In genomic region chr13:72497036-72497435, GRCm38 (mm10) we compare ENCODE assay signal across 14 mouse cellular contexts.
"Had no signal": no experiment of that assay in that cellular context is flagged by ENCODE, and none has a peak within 500 bp of the region (broad histone marks: within the 10 kb centered on the region; RNA-seq: fewer than 3 reads in every experiment).

No protein-coding gene starts in this region.

- H3K4me3 ChIP-seq: layer of hippocampus, adult 2 months; limb, embryonic 12.5 days; liver, embryonic 13.5 days; lung, embryonic 15.5 days; midbrain, embryonic 12.5 days; stomach, embryonic 15.5 days had no signal

- DNase-seq: kidney, adult 18-20 months; kidney, postnatal 10 days; liver, embryonic 13.5 days; liver, postnatal 0 days; lung, postnatal 14 days; right cerebral cortex, postnatal 14 days; thymus, adult 2 months; thymus, postnatal 25 days had no signal

- H3K36me3 ChIP-seq: limb, embryonic 12.5 days; liver, embryonic 13.5 days; lung, embryonic 15.5 days; midbrain, embryonic 12.5 days; stomach, embryonic 15.5 days had no signal

- H3K4me1 ChIP-seq: limb, embryonic 12.5 days; liver, embryonic 13.5 days; lung, embryonic 15.5 days; stomach, embryonic 15.5 days had no signal

- H3K9me3 ChIP-seq: limb, embryonic 12.5 days; liver, embryonic 13.5 days; lung, embryonic 15.5 days; midbrain, embryonic 12.5 days; stomach, embryonic 15.5 days had no signal

- H3K4me2 ChIP-seq: limb, embryonic 12.5 days; liver, embryonic 13.5 days; lung, embryonic 15.5 days; stomach, embryonic 15.5 days had no signal

- H3K27ac ChIP-seq: layer of hippocampus, adult 2 months; limb, embryonic 12.5 days; liver, embryonic 13.5 days; lung, embryonic 15.5 days; macrophage; midbrain, embryonic 12.5 days; stomach, embryonic 15.5 days had no signal

- H3K9ac ChIP-seq: limb, embryonic 12.5 days; liver, embryonic 13.5 days; liver, postnatal 0 days; lung, embryonic 15.5 days; midbrain, embryonic 12.5 days; stomach, embryonic 15.5 days had no signal

- ATAC-seq: liver, postnatal 0 days had no signal

- H3K27me3 ChIP-seq: liver, embryonic 13.5 days; lung, embryonic 15.5 days; stomach, embryonic 15.5 days had no signal
